Mouse (Mus musculus): ENCODE data around the gene Gmppb.

Gene Gmppb

GRCm38 (mm10) chr9:108051931-108052220 is 2.8 kb downstream of the Gmppb start:
- DNase-seq: no peak

GRCm38 (mm10) chr9:108052411-108052810 is 3.4 kb downstream of the Gmppb start:
- DNase-seq: no peak

DNA sequence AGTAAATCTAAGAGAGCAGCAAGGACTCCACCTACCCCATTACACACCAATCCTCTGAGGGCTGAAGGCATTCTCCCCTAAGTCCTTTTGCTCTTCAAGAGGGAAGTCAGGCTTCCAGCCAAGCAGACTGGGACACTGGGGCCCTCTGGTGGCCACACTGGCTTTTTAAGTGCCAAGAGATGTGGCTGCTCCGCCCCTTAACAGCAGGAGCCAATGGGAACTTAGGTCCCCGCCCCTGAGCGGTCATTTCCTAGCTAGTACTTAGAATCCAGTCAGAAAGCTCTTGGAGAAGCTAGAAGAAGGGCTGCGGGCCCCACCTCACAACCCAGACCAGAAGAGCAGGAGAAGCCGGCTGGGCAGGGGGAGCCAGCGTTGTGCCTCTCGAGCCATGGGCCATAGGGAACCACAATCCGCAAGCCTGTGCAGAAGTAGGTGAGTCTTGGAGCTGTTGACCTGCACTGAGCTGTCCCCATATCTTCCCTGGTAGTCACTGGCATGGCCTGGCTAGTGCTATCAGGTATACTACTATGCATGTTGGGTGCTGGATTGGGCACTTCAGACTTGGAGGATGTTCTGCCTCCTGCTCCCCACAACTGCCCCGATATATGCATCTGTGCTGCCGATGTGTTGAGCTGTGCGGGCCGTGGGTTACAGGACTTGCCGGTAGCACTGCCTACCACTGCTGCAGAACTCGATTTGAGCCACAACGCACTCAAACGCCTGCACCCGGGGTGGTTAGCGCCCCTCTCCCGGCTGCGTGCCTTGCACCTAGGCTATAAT is 4.0 kb downstream of the Gmppb start, which contains the start of gene Amigo3:
Gene Amigo3 (plus strand): TSS at position 275 of the 780 bp plus-strand sequence.
- peak; percentile 99 for DNase-seq

DNA sequence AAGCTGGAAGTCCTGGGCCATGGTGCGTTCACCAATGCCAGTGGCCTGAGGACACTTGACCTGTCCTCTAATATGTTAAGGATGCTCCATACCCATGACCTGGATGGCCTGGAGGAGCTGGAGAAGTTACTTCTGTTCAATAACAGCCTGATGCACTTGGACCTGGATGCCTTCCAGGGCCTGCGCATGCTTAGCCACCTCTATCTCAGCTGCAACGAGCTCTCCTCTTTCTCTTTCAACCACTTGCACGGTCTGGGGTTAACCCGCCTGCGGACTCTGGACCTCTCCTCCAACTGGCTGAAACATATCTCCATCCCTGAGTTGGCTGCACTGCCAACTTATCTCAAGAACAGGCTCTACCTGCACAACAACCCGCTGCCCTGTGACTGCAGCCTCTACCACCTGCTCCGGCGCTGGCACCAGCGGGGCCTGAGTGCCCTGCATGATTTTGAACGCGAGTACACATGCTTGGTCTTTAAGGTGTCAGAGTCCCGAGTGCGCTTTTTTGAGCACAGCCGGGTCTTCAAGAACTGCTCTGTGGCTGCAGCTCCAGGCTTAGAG is 4.7 kb downstream of the Gmppb start:
- DNase-seq: no peak

GRCm38 (mm10) chr9:108054331-108055040 is 5.4 kb downstream of the Gmppb start:
- no peak for DNase-seq

DNA sequence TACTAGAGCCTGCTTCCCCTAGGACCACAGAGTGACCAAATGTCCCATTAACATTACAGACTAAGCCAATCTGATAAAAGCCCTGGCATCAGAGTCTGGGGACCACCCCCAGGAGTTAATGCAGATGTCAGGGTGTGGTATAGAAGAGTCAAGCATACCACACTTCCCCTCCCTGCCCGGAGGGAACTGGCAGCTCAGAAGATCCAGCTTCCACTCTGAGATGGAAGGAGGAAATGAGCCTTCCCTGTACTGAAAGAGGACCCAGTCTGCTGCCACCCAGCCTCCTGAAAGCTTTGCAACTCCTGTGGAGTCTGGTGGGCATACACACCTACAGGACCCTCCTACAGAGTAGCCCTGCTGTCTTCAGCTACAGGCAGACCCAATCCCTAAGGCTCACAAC is 6.0 kb downstream of the Gmppb start:
- no peak for DNase-seq

GRCm38 (mm10) chr9:108055661-108056237 is 6.7 kb downstream of the Gmppb start:
- no peak for DNase-seq

DNA sequence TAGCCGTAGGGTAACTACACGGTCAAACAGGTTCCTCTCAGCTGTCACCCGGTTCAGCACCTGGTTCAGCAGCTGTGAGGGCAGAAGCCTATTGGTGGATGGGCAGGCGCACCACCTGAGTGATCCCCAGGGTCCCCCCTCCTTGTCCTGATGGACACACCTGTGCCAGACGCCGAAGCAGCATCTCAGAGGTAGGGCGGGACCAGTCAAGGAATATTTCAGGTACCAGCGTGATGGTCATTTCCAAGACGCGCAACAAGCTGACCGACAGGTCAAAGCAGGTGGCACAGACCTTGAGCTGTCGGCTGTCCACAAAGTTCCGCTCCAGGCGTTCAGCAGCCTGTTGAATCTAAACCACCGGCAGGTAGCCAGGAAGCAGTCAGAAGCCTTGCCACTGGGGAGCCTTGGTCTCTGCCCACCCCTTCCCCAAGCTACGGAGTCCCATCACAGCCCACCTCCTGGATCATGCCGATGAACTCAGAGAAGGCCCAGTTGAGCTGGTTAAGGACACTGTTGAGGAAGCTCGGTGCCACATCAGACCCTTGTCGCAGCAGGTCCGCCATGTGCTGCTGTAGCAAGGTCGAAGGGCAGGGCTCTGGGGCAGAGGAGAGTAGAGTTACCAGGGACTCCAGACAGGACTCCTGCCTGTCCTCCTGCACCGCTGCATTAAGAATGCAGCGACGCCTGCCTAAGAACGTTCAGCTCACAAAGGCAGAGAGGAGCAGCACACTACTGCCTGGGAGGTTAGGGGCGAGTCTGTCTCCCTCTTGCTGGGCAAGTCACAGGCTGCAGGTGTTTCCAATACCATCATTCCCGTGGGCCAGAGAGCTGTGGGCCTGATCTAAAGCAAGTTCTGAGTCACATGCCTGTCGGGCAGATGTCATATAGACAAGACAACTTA is 7.6 kb downstream of the Gmppb start:
- no peak for DNase-seq

DNA sequence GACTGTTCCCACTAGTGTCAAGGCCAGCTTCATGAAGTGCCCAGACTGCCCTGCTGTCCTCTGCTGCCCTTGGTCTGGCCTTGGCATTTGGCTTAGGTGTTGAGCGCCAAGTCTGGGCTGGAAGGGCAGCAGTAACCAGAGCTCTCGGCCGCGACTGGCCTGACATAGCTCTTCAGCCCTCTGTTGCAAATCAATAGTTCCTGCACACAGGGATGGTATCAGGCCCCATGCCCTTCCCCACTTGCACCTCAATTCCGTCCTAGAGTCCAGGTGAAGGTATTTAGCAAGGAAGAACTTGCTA is 8.2 kb downstream of the Gmppb start:
- DNase-seq: no peak

- no peak for DNase-seq
Measured at GRCm38 (mm10) chr9:108058291-108058690, 9.2 kb downstream of the Gmppb start.

GRCm38 (mm10) chr9:108062142-108062541 is 13.1 kb downstream of the Gmppb start:
- DNase-seq: no peak

DNA sequence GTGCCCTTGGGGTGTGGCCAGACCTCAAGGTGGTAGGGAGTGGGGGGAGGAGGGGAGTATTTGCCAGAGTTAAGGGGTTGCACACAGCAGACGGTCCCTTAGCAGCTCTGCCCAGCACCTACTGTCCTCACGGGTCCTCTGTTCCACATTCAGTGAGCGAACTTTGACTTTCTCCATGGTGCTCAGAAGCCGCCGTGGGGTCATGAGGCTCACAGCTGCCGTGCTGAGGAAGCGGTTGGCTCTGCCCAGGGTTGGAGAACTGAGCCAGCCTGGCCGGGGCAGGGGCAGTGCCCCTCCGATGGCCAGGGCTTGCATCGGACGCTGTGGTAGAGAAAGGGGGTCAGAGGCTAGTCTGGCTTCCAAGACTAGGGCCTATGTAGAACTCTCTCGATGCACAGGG is 14.3 kb downstream of the Gmppb start:
- no peak for DNase-seq

GRCm38 (mm10) chr9:108065491-108066011 is 16.5 kb downstream of the Gmppb start:
- peak; percentile 80 for DNase-seq

DNA sequence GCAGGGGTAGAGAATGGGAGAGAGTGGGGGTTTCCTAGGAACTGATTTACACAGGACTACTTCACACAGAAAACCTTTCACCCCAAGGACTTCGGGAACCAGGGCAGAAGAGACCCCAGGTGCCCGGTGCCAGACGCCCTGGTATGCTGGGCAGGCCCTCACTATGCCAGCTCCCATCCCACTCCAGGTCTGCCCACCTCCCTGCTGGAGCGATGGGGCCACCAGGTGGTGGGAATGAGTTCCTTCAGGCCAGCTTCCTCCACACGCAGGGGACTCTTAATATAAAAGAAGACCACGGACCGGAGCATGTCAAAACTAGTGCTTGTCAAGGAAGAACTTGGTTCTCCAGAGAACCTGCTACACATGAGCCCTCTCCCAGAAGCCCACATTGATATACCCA is 18.2 kb downstream of the Gmppb start:
- DNase-seq: no peak

DNA sequence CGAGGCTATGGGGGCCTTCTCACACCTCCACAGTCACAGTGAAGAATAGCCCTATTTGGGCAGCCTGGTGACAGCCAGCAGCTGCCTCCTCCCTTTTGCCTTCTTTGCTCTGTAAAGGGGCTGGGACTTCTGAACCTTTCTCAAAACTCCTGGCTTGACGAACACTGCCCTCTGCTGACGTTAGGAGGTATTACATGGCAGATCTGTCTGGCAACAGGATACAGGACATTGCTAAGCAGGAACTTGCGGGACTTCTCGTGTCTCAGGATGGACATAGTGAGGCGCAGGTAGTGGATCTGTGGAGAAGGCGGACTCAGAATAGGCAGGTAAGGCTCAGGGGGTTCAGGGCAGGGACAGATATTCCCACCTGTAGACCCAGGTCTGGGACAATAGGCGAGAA is 18.9 kb downstream of the Gmppb start:
- DNase-seq: peak; percentile 93

DNA sequence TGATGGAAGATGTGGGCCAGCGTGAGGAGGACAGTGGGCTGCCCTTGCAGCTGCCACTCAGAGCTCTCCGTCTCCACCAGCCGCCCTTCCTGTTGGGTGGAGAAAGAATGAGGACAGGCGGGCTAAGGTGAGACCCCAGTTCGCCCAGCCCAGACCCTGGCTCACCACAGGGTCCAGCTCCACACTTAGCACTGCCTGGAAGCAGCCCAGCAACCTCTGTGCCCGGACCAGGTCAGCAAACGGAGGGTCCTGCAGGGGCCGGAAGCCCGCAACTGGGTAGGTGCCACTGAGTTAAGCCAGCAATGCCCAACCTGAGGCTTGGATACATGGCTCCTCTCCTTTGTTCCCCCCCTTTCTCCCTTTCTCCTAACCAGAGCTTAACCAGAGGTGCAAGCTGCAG is 20.0 kb downstream of the Gmppb start:
- DNase-seq: no peak

DNA sequence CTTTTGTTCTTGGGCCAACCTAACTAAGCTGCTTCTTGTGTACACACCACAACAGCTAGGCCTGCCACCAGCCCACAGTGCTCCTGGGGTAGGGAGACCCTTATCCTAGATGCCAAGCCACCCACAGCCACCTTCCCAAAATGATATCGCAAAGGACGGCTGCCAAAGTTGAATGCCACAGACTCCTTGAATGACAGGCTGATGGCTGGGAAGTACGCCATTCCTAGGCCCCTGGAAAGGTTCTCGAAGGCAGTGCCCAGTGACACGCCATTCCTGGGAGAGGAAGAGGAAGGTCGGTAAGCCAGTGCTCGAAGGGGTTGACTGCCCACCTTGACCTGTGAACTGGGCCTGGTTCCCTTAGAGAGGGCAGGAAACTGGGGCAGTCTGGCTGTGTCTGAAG is 20.5 kb downstream of the Gmppb start:
- no peak for DNase-seq

DNA sequence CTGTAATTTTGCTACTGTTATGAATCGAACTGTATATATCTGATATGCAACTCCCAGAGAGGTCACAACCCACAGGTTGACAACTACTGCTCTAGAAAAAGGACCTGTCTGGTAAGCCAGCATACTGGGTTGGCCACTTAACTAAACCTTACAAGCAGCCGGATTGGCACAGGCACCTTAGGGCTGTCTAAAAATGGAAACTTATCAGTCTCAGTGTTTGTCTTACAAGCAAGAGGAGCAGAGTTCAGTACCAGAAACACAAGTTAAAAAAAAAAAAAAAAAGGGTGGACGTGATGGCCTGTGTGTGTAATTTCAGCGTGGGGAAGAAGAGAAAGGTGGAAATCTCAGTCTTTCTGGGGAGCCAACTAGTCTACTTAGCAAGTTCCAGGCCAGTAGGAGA is 22.8 kb downstream of the Gmppb start:
- no peak for DNase-seq

DNA sequence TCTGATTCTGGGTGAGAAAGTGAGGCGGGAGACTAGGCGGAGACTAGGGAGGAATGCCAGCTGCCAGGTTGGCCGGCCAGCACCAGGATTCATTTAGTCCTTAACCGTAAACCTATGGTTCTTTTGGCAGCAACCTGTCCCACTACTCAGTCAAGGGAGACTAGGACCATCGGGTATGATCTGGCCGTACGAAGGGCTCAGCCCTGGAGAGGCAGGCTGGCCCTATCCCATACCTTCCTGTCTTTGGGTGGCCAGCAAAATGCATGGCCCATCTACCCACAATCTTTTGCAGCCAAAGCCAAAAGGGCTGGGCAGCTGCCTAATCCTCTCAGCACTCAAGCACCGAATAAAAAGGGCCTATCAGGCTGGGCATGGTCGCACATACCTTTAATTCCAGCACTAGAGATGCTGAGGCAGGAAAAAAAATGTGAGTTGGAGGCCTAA is 23.5 kb downstream of the Gmppb start:
- DNase-seq: no peak

GRCm38 (mm10) chr9:108073141-108073930 is 24.3 kb downstream of the Gmppb start:
- DNase-seq: no peak

GRCm38 (mm10) chr9:108080168-108080567 is 31.1 kb downstream of the Gmppb start, which contains the start of gene Mst1:
Gene Mst1, plus strand, starts transcription at chr9:108080436.
- no peak for DNase-seq

DNA sequence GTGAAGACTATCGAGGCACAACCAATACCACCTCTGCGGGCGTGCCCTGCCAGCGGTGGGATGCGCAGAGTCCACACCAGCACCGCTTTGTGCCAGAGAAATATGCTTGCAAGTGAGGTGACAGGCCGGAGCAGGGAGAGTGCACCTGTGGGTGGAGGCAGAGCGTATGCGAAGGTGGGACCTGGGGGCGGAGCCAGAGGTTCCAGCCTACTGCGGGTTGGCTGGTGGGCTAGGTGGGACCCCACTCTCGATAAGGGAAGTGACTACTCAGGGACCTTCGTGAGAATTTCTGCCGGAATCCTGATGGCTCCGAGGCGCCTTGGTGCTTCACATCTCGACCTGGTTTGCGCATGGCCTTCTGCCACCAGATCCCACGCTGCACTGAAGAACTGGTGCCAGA is 33.5 kb downstream of the Gmppb start:
- no peak for DNase-seq
